Mouse (Mus musculus) brain, embryonic 18.5 days (tissue): Measurements from ENCODE around the gene Nsun5.
A peak's percentile ranks its signal among the peaks of the same experiment; 100 is the strongest.
"Not testable (repeated sequence)": the region's sequence is repeated elsewhere in the genome, so short reads cannot be mapped to it uniquely, and the experiment has no call there.

ENCODE experiments used
- DNase-seq: peaks from one replicate; pipeline ENCODE4 v3.0.0-alpha.2; 2012; ENCODE audit warnings: low read depth, low spot score

Nsun5 gene

GRCm38 (mm10) chr5:135369787-135370654, at the start of gene Nsun5:
Nsun5 (plus strand) TSS chr5:135369953.
- DNase-seq = peak; percentile 86

- no peak for DNase-seq
These were observed 47.6 kb upstream of the Nsun5 start for GRCm38 (mm10) chr5:135322197-135322596.

DNA sequence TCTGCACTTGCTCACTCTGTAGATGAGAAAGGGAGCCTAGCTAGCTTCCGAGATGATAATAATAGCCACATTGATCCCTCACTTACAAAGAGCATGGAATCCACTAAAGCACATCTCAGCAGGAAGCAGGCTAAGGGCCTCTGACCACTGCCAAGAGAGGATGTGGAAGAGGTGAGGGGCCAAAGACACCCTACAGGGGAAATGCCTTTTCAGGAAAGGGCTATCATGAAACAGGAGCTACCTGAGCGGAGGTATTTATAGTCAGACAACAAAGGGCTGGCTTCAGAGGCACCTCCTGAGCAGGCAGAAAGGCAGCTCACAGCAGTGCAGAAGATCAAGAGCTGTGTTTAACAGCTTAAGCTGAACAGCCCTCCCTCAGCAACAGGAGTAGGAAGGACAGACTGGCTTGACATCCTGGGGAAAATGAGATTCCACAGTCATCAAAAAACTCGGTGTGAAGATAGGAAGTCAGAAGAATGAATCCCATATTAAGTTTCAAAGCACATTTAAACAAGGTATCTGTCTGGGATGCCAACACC, 43.6 kb upstream of the Nsun5 start:
- peak; percentile 4 for DNase-seq

DNA sequence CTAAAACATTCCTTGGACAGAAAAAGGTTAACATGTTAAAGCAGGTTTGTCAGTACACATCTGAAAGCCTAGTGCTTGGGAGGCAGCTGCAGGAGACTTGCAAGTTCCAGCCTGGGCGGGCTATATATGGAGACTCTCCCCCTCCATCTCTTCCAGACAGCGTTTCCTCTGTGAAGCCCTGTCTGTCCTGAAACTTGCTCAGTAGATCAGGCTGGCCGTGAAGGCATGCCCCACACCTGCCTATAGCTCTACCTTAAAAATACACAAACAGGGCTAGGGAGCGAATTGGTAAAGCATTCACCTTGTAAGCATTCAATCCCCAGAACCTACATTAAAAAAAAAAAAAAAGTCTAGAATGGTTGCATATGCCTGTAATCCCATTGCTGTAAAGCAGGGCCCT, 40.3 kb upstream of the Nsun5 start:
- no peak for DNase-seq

DNA sequence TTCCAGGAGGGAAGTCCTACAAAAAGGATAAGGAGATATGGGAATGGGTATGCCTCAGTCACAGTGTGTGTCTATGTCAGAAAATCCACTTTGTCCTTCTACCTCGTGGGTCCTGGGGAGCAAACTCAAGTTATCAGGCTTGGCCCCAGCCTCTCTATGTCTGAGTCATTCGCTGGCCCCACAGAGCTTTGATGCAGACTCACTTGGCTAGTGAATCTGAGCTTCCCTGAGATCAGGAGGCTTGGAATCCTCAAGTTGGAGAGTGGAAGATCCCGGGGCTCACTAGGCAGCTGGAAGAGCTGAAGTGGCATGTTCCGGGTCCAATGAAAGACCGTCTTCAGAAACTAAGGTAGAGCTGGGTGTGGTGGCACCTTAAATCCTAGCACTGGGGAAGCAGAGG, 39.6 kb upstream of the Nsun5 start:
- no peak for DNase-seq

DNA sequence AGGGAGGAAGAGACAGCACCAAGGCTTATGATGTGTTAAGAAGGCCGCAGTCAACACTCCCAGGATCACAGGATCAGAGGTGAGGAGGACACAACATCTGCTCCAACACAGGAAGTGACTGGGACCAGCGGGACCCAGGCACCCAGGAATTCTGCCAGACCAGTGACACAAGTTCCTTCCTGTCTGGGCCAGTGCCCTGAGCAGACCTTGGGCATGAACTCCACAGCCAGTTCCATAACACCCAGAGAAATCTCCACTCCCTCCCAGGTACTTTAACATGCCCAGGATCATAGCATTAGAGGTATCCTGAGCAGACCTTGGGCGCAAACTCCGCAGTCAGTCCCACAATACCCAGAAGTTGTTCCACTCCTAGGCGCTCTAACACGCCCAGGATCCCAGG, 38.6 kb upstream of the Nsun5 start:
- no peak for DNase-seq

DNA sequence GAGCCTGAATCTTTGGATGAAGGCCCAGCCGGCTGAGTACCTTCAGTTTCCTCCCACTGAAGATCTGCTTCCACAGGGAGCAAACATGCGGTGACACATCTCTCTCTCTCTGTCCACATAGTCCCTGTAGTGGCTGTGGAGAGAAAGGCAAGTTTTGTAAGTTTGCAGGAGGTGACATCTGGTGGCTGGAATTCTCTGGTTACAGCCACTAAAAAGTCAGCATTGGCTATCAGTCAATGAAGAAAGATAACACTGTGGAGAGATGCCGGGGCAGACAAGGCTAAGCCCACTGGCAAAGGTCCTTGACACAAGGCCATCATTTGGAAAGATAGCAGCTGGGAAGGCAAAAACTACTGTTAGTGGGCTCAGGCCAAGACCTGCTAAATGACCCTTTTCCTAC, 32.2 kb upstream of the Nsun5 start:
- no peak for DNase-seq

DNA sequence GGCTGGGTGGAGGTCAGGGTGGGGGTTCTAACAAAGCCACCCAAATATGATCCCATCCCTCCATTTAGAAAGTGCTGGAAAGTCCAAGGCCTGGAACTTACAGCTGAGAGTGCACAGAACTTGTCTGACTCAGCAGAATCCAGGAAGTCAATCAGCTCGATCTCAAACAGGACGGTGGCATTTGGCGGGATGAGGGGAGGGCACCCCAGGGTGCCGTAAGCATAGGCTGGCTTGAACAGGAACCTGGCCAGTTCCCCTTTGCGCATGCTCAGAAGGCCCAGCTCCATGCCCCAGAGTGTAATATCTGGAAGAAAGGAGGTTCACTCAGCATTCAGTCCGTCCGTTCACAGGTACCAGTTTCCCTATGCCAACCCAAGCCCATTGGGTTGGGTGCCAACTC, 23.8 kb upstream of the Nsun5 start:
- DNase-seq = no peak

DNA sequence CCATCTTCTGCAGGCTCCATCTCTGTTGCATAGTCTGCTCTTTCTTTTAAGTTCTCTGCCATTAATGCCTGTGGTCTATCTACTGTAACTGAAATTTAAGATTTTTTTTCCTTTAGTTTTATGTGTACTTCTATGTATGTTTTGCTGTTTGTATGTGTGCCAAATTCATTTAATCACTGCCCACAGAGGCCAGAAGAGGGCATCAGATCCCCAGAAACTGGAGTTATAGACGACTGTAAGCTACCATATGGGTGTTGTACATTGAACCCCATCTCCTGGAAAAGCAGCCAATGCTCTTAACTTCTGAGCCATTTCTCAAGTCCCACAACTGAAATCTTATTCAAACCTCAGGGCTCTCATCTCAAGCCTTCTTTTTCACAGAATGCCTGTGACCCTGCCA, 23.3 kb upstream of the Nsun5 start:
- no peak for DNase-seq

GRCm38 (mm10) chr5:135347511-135348011, 22.2 kb upstream of the Nsun5 start:
- no peak for DNase-seq

DNA sequence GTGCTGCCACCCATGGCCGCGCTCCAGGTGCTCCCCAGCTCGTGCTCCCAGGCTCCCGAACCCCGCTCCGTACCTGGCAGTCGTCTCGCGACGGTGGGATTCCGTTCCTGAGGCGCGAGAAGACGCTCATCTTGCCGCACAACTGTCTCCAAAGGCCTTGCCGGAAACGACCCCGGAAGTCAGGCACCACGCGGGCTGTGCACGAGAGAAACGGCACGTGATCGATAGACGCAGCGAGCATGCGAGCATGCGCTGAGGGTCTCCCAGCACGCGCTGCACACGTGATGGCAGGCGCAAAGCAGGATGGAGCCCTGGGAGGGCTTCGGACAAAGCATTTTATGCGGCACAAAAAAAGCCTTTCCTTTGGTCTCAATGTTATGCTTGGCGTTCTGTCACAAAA, 19.9 kb upstream of the Nsun5 start, which contains the start of gene Fkbp6:
Gene Fkbp6, minus strand, starts transcription at position 183 of the 400 bp plus-strand sequence.
- DNase-seq = no peak

GRCm38 (mm10) chr5:135351606-135352005, 18.1 kb upstream of the Nsun5 start:
- no peak for DNase-seq

DNA sequence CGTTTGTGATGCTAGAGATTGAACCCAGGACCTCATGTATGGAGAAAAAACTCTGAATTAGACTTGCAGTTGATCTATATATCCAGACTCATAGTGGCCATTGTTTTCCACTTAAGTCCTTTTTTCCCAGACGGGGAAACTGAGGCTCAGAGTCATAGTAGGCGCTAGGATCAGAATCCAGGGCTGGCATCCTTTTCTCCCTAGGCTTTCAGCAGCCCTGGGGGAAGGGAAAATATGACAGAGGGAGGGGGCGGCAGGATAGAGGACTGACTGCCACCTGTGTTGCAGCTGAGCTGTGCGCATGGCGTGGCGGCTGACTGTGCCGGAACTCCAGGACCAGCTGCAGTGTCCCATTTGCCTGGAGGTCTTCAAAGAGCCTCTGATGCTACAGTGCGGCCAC, 16.8 kb upstream of the Nsun5 start, which contains the start of gene Trim50:
Gene Trim50, plus strand, starts transcription at position 301 of the 400 bp plus-strand sequence.
- DNase-seq = no peak

- no peak for DNase-seq
These were observed 16.2 kb upstream of the Nsun5 start for GRCm38 (mm10) chr5:135353564-135353963.

DNA sequence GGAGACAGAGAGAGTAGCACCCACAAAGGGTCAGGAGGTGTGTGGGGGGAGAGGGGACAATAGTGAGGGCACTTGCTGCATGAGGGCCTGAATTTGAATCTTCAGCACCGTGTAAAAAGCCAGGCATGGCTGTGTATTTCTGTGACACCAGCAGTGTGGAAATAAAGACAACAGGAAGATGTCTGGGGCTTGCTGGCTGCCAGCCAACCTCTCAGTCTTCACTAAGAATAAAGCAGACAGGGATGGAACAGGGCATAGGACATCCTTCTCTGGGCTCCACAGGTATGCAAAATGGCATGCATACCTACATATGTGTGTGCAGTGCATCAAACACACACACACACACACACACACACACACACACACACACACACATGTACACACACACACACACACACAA, 13.7 kb upstream of the Nsun5 start:
- DNase-seq = no peak

DNA sequence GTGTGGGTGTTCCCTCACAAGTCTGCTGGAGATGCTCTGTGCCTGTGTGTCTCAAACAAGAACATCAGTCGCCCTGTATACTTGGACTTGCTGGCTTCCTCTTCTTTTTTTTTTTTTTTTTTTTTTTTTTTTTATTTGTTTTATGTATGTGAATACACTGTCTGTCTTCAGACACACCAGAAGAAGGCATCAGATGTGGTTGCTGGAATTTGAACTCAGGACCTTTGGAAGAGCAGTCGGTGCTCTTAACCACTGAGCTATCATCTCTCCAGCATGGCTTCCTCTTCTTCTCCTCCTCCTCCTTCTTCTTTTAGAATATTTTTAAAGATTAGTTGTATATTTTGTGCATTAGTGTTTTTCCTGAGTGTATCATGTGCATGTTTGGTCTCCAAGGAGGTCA, 12.2 kb upstream of the Nsun5 start:
- DNase-seq = no peak

- no peak for DNase-seq
These were observed 10.0 kb upstream of the Nsun5 start for GRCm38 (mm10) chr5:135359772-135360171.

DNA sequence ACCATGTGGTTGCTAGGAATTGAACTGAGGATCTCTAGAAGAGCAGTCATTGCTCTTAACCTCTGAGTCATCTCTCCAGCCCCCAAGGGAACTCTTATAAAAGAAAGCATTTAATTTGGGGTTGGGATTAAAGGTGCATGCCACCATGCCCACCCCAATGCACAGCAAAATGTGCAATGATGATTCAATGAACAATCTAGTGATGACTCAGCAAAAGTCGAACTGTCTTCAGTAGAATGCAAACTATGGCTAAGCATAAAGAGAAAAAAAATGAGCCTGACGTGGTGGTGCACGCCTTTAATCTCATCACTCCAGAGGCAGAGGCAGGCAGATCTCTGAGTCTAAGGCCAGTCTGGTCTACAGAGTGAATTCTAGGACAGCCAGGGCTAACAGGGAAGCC, 7.2 kb upstream of the Nsun5 start:
- no peak for DNase-seq

GRCm38 (mm10) chr5:135363540-135363939, 6.2 kb upstream of the Nsun5 start:
- no peak for DNase-seq

GRCm38 (mm10) chr5:135367841-135368240, 1.9 kb upstream of the Nsun5 start:
- no peak for DNase-seq

DNA sequence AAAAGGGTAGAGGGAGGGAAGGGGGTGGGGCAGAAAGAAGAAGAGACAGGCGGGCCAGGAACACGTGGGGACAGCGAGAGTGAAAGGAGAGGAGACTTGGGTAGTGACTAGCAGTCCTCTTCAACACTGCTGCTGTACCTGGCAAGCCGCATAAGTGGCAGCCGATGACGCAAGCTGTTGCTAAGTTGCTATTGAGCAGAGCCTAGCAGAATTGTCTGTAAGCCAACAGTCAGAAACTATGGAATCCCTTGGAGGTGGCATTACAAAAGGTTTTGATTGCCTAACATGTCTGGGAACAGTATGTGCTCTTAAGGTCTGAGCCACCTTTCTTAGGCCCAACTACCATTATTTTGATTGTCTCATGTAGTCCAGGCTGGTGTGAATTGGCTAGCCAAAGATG, 1.4 kb upstream of the Nsun5 start:
- no peak for DNase-seq

- not testable (repeated sequence) for DNase-seq
These were observed 557 bp upstream of the Nsun5 start for GRCm38 (mm10) chr5:135369196-135369595.

DNA sequence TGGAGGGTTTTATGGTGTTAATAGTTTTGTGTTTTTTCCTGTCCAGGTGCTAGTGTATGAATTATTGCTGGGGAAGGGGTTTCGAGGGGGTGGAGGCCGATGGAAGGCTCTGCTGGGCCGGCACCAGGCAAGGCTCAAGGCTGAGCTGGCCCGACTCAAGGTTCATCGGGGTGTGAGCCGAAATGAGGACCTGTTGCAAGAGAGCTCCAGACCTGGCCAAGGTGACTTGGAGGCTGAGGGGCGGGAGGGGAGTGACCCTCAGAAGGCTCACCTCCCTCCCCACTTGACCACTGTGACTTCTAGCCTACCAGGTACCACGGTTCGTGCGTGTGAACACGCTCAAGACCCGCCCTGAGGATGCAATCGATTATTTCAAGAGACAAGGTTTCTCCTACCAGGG, 1.4 kb downstream of the Nsun5 start:
- no peak for DNase-seq
